Mouse (Mus musculus) E14TG2a.4 (cell line): ENCODE results near the gene Ddx28.
"Not testable (repeated sequence)": the region's sequence is repeated elsewhere in the genome, so short reads cannot be mapped to it uniquely, and the experiment has no call there.

Experiments
- H3K27me3 ChIP-seq: 2 replicates; pipeline ENCODE4 v1.6.1; 2014; ENCODE audit warnings: low read length, control low read depth; ENCODE audit not compliant: insufficient read depth
- H3K36me3 ChIP-seq: 2 replicates; pipeline ENCODE4 v1.6.1; 2014; ENCODE audit warnings: low read length, control low read depth; ENCODE audit not compliant: insufficient read depth
- H3K4me1 ChIP-seq: replicated peaks from 2 replicates; pipeline ENCODE4 v1.6.1; 2014; ENCODE audit warnings: low read depth, low read length, control low read depth
- H3K4me3 ChIP-seq: replicated peaks from 2 replicates; pipeline ENCODE4 v1.5.1; 2014; ENCODE audit warnings: mild to moderate bottlenecking, low read length
- H3K9me3 ChIP-seq: 2 replicates; pipeline ENCODE4 v1.6.1; 2014; ENCODE audit warnings: low read length, control low read depth
- CTCF ChIP-seq: conservative IDR thresholded peaks from 2 replicates; pipeline ENCODE4 v1.5.1; 2014; ENCODE audit warnings: low read length
- NANOG ChIP-seq: IDR thresholded peaks from 2 replicates; pipeline ENCODE4 v1.6.1; 2014; ENCODE audit warnings: borderline replicate concordance, low read length, mixed read lengths
- POU5F1 ChIP-seq: IDR thresholded peaks from 2 replicates; pipeline ENCODE4 v1.6.1; 2014; ENCODE audit warnings: low read length, borderline replicate concordance

Gene Ddx28

GRCm38 (mm10) chr8:105992499-105992898 is 19.2 kb downstream of the Ddx28 start:
- H3K4me1 ChIP-seq, result peaks cover 23% of the 10 kb centered on the region
- no peak for TF ChIP-seq NANOG
- no peak for TF ChIP-seq CTCF
- no peak for TF ChIP-seq POU5F1
- H3K4me3 ChIP-seq, result no peak overlapping the region
- peaks cover 32% of the 10 kb centered on the region for H3K27me3 ChIP-seq
- no peaks in the 10 kb centered on the region for H3K36me3 ChIP-seq
- H3K9me3 ChIP-seq, result no peaks in the 10 kb centered on the region

GRCm38 (mm10) chr8:105991546-105991945 is 20.1 kb downstream of the Ddx28 start:
- Histone ChIP-seq H3K27me3 (peaks cover 32% of the 10 kb centered on the region), H3K4me3 (no peak overlapping the region), H3K4me1 (peaks cover 23% of the 10 kb centered on the region), H3K36me3 (no peaks in the 10 kb centered on the region), H3K9me3 (no peaks in the 10 kb centered on the region)
- TF ChIP-seq CTCF (no peak), NANOG (no peak), POU5F1 (no peak)

- Histone ChIP-seq H3K36me3 (no peaks in the 10 kb centered on the region), H3K4me1 (peaks cover 23% of the 10 kb centered on the region), H3K4me3 (peak within 1 kb of the TSS; percentile 45), H3K9me3 (no peaks in the 10 kb centered on the region), H3K27me3 (peaks cover 29% of the 10 kb centered on the region)
- peak; percentile 77 for TF ChIP-seq CTCF
- no peak for TF ChIP-seq NANOG
- TF ChIP-seq POU5F1, result no peak
Measured at GRCm38 (mm10) chr8:105990856-105991387, 20.8 kb downstream of the Ddx28 start, which contains the start of gene Dus2. Gene Dus2, plus strand, starts transcription at chr8:105991337.

DNA sequence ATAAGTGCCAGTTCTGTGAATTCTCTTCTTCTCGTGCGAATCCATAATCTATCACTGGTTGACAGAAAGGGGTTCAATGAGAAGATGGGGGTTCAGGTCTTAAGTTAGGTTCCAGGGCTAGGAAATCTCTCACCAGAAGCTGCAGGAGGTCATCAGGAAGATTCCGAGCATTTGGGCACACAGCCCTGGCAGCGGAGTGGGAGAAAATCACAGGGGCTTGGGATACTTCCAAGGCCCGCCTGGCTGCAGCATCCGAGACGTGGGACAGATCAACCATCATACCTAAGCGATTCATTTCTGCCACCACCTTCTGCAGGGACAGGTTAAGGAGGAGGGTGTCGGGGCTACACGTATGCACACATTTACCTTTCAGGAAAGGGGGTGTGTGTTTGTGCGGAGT is 23.1 kb downstream of the Ddx28 start:
- peaks cover 26% of the 10 kb centered on the region for H3K27me3 ChIP-seq
- peaks cover 30% of the 10 kb centered on the region for H3K4me1 ChIP-seq
- no peaks in the 10 kb centered on the region for H3K9me3 ChIP-seq
- TF ChIP-seq POU5F1, result no peak
- TF ChIP-seq NANOG, result no peak
- TF ChIP-seq CTCF, result no peak
- H3K4me3 ChIP-seq, result no peak overlapping the region
- no peaks in the 10 kb centered on the region for H3K36me3 ChIP-seq

GRCm38 (mm10) chr8:105983406-105983805 is 28.3 kb downstream of the Ddx28 start:
- not testable (repeated sequence) for H3K4me3 ChIP-seq, H3K36me3 ChIP-seq, H3K27me3 ChIP-seq
- Histone ChIP-seq H3K9me3 (peaks cover 27% of the 10 kb centered on the region), H3K4me1 (peaks cover 16% of the 10 kb centered on the region)

DNA sequence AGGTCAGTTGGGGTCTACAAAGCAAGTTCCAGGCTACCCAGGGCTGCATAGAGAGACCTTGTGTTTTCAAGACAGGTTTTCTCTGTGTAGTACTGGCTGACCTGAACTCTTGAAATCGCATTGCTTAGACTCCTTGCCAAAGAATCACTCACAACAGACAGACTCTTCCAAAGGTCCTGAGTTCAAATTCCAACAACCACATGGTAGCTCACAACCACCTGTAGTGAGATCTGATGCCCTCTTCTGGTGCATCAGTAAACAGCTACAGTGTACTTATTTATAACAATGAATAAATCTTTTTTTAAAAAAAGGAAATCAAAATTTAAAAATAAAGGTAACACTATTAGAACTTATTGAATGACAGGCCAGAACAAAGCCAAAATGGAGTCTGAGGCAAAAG is 30.5 kb downstream of the Ddx28 start:
- H3K27me3 ChIP-seq, result peaks cover 4% of the 10 kb centered on the region
- TF ChIP-seq NANOG (no peak), CTCF (no peak), POU5F1 (no peak)
- H3K4me1 ChIP-seq, result peaks cover 19% of the 10 kb centered on the region
- H3K4me3 ChIP-seq, result no peak overlapping the region
- no peaks in the 10 kb centered on the region for H3K36me3 ChIP-seq
- peaks cover 32% of the 10 kb centered on the region for H3K9me3 ChIP-seq

DNA sequence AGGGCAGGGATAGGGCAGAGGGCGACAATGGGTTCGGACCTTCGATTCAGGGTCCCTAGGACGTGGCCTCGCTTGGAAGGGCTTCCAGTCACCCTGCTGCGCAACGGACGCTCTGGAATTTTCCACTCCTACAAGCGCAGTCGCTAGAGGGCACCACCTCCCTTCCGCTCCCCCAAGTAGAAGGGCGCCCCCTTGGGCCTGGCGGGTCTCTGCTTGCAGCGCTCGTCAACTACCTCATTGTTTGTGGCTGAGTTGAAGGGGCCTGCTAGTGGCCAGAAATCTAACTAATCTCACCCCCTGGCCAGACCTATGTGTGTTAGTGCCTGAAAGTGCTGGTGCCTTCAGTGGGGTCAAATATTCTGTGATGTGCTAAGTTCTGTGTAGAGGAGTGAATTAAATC is 32.4 kb downstream of the Ddx28 start, which contains the start of gene Dpep3:
Dpep3 (minus strand) TSS at position 105 of the 400 bp plus-strand sequence.
- no peaks in the 10 kb centered on the region for H3K27me3 ChIP-seq
- H3K4me1 ChIP-seq, result peaks cover 22% of the 10 kb centered on the region
- H3K36me3 ChIP-seq, result 0 out of 2 replicates have a peak, but pooled peaks cover 2% of the 10 kb centered on the region
- peaks cover 32% of the 10 kb centered on the region for H3K9me3 ChIP-seq
- peak; percentile 16; the same call in 1 of the 2 replicates for TF ChIP-seq CTCF
- TF ChIP-seq NANOG, result no peak
- TF ChIP-seq POU5F1, result no peak
- H3K4me3 ChIP-seq, result 0 out of 2 replicates have a peak within 1 kb of the TSS, but pooled peaks have one; percentile 3

DNA sequence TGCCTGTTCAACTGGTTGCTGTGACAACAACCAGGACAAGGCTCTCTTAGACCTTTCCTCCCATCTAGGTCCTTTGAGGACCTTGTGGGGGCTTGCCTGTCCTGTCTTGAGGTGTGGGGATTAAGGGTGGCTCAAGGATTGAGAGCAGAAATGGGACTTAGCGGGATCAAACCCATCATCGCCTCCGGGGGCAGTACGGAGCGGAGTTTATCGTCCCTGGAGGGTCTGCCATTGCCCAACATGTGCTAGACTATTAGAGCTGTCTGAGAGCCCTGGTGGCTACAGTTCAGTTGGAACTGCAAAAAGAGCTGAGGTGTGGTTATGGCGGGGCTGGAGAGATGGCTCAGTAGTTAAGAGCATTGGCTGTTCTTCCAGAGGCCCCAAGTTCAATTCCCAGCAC is 36.3 kb downstream of the Ddx28 start:
- no peaks in the 10 kb centered on the region for H3K27me3 ChIP-seq
- no peak for TF ChIP-seq NANOG
- peak; percentile 29 for TF ChIP-seq CTCF
- H3K36me3 ChIP-seq, result 0 out of 2 replicates have a peak, but pooled peaks cover 2% of the 10 kb centered on the region
- peaks cover 56% of the 10 kb centered on the region for H3K4me1 ChIP-seq
- no peak overlapping the region for H3K4me3 ChIP-seq
- H3K9me3 ChIP-seq, result peaks cover 25% of the 10 kb centered on the region

- H3K9me3 ChIP-seq, result no peaks in the 10 kb centered on the region
- H3K36me3 ChIP-seq, result 0 out of 2 replicates have a peak, but pooled peaks cover 2% of the 10 kb centered on the region
- H3K27me3 ChIP-seq, result 0 out of 2 replicates have a peak, but pooled peaks cover 2% of the 10 kb centered on the region
- no peak overlapping the region for H3K4me3 ChIP-seq
- TF ChIP-seq POU5F1 (no peak), NANOG (no peak), CTCF (no peak)
- H3K4me1 ChIP-seq, result peaks cover 84% of the 10 kb centered on the region
Measured at GRCm38 (mm10) chr8:105971019-105971720, 40.5 kb downstream of the Ddx28 start.
